Mouse (Mus musculus) MEL (cell line): ENCODE results near the gene Mpp6.

Experiments used
- CHD2 ChIP-seq: IDR thresholded peaks from 2 replicates; pipeline ENCODE4 v1.6.1; 2011; ENCODE audit warnings: low read length, improper control_type of control experiment
- CTCF ChIP-seq, 3 experiments: IDR thresholded peaks in 2 of 3; conservative IDR thresholded peaks in 1 of 3; 2 replicates each; pipeline ENCODE4 v1.5.1; 2011 to 2012; ENCODE audit warnings: low read length in 3 of 3, low read depth in 2 of 3, mild to moderate bottlenecking in 2 of 3, improper control_type of control experiment in 1 of 3, inconsistent platforms in 1 of 3, mixed read lengths in 1 of 3, moderate library complexity in 1 of 3; ENCODE audit not compliant: control insufficient read depth in 1 of 3, insufficient read depth in 1 of 3, poor library complexity in 1 of 3, severe bottlenecking in 1 of 3
- ETS1 ChIP-seq: IDR thresholded peaks from 2 replicates; pipeline ENCODE4 v1.6.1; 2012; ENCODE audit warnings: low read depth, mild to moderate bottlenecking, inconsistent platforms, low read length, improper control_type of control experiment, moderate library complexity
- JUND ChIP-seq: IDR thresholded peaks from 2 replicates; pipeline ENCODE4 v1.6.1; 2011; ENCODE audit warnings: low read depth, mild to moderate bottlenecking, improper control_type of control experiment, low read length
- KAT2A ChIP-seq: conservative IDR thresholded peaks from 2 replicates; pipeline ENCODE4 v1.6.1; 2012; ENCODE audit warnings: low read depth, low read length, improper control_type of control experiment, inconsistent platforms
- MAZ ChIP-seq: IDR thresholded peaks from 2 replicates; pipeline ENCODE4 v1.6.1; 2012; ENCODE audit warnings: low read depth, mild to moderate bottlenecking, inconsistent platforms, low read length, improper control_type of control experiment
- MEF2A ChIP-seq: IDR thresholded peaks from 2 replicates; pipeline ENCODE4 v1.6.1; 2014; ENCODE audit warnings: low read depth, mild to moderate bottlenecking, inconsistent platforms, low read length, improper control_type of control experiment; ENCODE audit not compliant: poor library complexity, insufficient replicate concordance, severe bottlenecking; ENCODE audit errors: extremely low read depth
- MXI1 ChIP-seq: IDR thresholded peaks from 2 replicates; pipeline ENCODE4 v1.6.1; 2011; ENCODE audit warnings: mild to moderate bottlenecking, low read depth, low read length, improper control_type of control experiment
- ZNF384 ChIP-seq: IDR thresholded peaks from 2 replicates; pipeline ENCODE4 v1.6.1; 2012; ENCODE audit warnings: low read depth, mild to moderate bottlenecking, inconsistent platforms, low read length, improper control_type of control experiment

GRCm38 (mm10) chr6:50222351-50222750, 112.3 kb downstream of the Mpp6 start:
- TF ChIP-seq CHD2 (no peak), KAT2A (no peak), JUND (no peak), ETS1 (no peak), ZNF384 (no peak), MEF2A (no peak), MAZ (no peak), CTCF (IDR thresholded peaks at IDR 0.05 in 2 of 3, conservative IDR thresholded peaks at IDR 0.05 in 1 of 3; ENCODE audit: control insufficient read depth in 1 of 3, insufficient read depth in 1 of 3, low read depth in 2 of 3, low read length in 3 of 3, poor library complexity in 1 of 3, severe bottlenecking in 1 of 3) (no peak), MXI1 (no peak)
